Mouse (Mus musculus) CH12.LX (cell line): ENCODE measurements around the gene Pigw. TPM values are rescaled to one million over a fixed set of nuclear protein-coding genes. Genes with fewer than 3 reads are reported as not detected.

Experiments
- DNase-seq: peaks from one replicate; pipeline ENCODE4 v3.0.0-alpha.2; 2013; ENCODE audit errors: extremely low read depth
- H3K27ac ChIP-seq: 2 replicates; pipeline ENCODE4 v1.5.1; 2012; ENCODE audit warnings: low read depth, mild to moderate bottlenecking, control low read depth, moderate library complexity; ENCODE audit not compliant: insufficient read depth
- H3K27me3 ChIP-seq: replicated peaks from 2 replicates; pipeline ENCODE3; 2012; ENCODE audit warnings: inconsistent platforms
- H3K36me3 ChIP-seq, 2 experiments: replicated peaks in 1 of 2; 2 replicates each; pipeline versions ENCODE3 to v1.6.1; 2012; ENCODE audit warnings: inconsistent platforms in 1 of 2, low read length in 1 of 2, mild to moderate bottlenecking in 1 of 2, mixed read lengths in 1 of 2, moderate library complexity in 1 of 2; ENCODE audit not compliant: control insufficient read depth in 1 of 2, insufficient read depth in 1 of 2
- H3K4me1 ChIP-seq, 2 experiments: 2 replicates each; pipeline ENCODE4 v1.6.1; 2012; ENCODE audit warnings: inconsistent platforms in 1 of 2, moderate library complexity in 1 of 2; ENCODE audit not compliant: insufficient read depth in 2 of 2, control insufficient read depth in 1 of 2
- H3K4me2 ChIP-seq: 2 replicates; pipeline ENCODE4 v1.6.1; 2012; ENCODE audit warnings: low read depth, mild to moderate bottlenecking, control low read depth; ENCODE audit not compliant: poor library complexity, insufficient read depth, severe bottlenecking
- H3K4me3 ChIP-seq, 3 experiments: fragments of 150-350 bp in 1 of 3; sonication (generic) in 1 of 3; replicated peaks in 1 of 3; 2 replicates each; pipeline versions ENCODE3 to v1.5.1; 2011 to 2012; ENCODE audit warnings: low read depth in 2 of 3, low read length in 2 of 3, mild to moderate bottlenecking in 2 of 3, moderate library complexity in 2 of 3, control low read depth in 1 of 3, improper control_type of control experiment in 1 of 3, inconsistent platforms in 1 of 3, mixed read lengths in 1 of 3; ENCODE audit not compliant: poor library complexity in 1 of 3
- H3K79me2 ChIP-seq: replicated peaks from 2 replicates; pipeline ENCODE4 v1.6.1; 2012; ENCODE audit warnings: mild to moderate bottlenecking, moderate library complexity; ENCODE audit not compliant: control insufficient read depth, poor library complexity, insufficient read depth, severe bottlenecking; ENCODE audit errors: extremely low read depth
- H3K9ac ChIP-seq: 2 replicates; pipeline ENCODE4 v1.6.1; 2012; ENCODE audit warnings: low read depth, mild to moderate bottlenecking, control low read depth, moderate library complexity; ENCODE audit not compliant: insufficient read depth
- H3K9me3 ChIP-seq: replicated peaks from 2 replicates; pipeline ENCODE3; 2012; ENCODE audit warnings: low read length, inconsistent platforms, mixed read lengths
- BHLHE40 ChIP-seq: IDR thresholded peaks from 2 replicates; pipeline ENCODE4 v1.6.1; 2011; ENCODE audit warnings: mild to moderate bottlenecking, low read depth, low read length, improper control_type of control experiment
- E2F4 ChIP-seq: IDR thresholded peaks from 2 replicates; pipeline ENCODE4 v1.6.1; 2011; ENCODE audit warnings: low read depth, low read length, improper control_type of control experiment; ENCODE audit not compliant: insufficient replicate concordance
- EP300 ChIP-seq: IDR thresholded peaks from 2 replicates; pipeline ENCODE4 v1.6.1; 2011; ENCODE audit warnings: low read length, improper control_type of control experiment
- ETS1 ChIP-seq: conservative IDR thresholded peaks from 2 replicates; pipeline ENCODE4 v1.6.1; 2012; ENCODE audit warnings: low read depth, mild to moderate bottlenecking, inconsistent platforms, low read length, improper control_type of control experiment, moderate library complexity
- MEF2A ChIP-seq: IDR thresholded peaks from 2 replicates; pipeline ENCODE4 v1.6.1; 2014; ENCODE audit warnings: low read depth, mild to moderate bottlenecking, inconsistent platforms, low read length, improper control_type of control experiment, borderline replicate concordance
- MXI1 ChIP-seq: IDR thresholded peaks from 2 replicates; pipeline ENCODE4 v1.6.1; 2011; ENCODE audit warnings: mild to moderate bottlenecking, low read depth, low read length, improper control_type of control experiment
- MYC ChIP-seq: IDR thresholded peaks from 2 replicates; pipeline ENCODE4 v1.6.1; 2011; ENCODE audit warnings: low read depth, mild to moderate bottlenecking, improper control_type of control experiment, low read length
- NRF1 ChIP-seq: IDR thresholded peaks from 2 replicates; pipeline ENCODE4 v1.6.1; 2014; ENCODE audit warnings: low read depth, mild to moderate bottlenecking, inconsistent platforms, low read length, improper control_type of control experiment, moderate library complexity
- PAX5 ChIP-seq: IDR thresholded peaks from 2 replicates; pipeline ENCODE4 v1.6.1; 2012; ENCODE audit warnings: low read length, inconsistent platforms, mixed read lengths
- RAD21 ChIP-seq: IDR thresholded peaks from 2 replicates; pipeline ENCODE4 v1.6.1; 2011; ENCODE audit warnings: low read depth, mild to moderate bottlenecking, low read length, improper control_type of control experiment, moderate library complexity
- RCOR1 ChIP-seq: conservative IDR thresholded peaks from 2 replicates; pipeline ENCODE4 v1.6.1; 2012; ENCODE audit warnings: low read depth, mild to moderate bottlenecking, inconsistent platforms, low read length, improper control_type of control experiment
- SMC3 ChIP-seq: IDR thresholded peaks from 2 replicates; pipeline ENCODE4 v1.6.1; 2011; ENCODE audit warnings: low read depth, low read length, improper control_type of control experiment
- TBP ChIP-seq: conservative IDR thresholded peaks from 2 replicates; pipeline ENCODE4 v1.6.1; 2011; ENCODE audit warnings: low read depth, low read length, improper control_type of control experiment
- TCF12 ChIP-seq: IDR thresholded peaks from 2 replicates; pipeline ENCODE4 v1.6.1; 2014; ENCODE audit warnings: low read depth, mild to moderate bottlenecking, inconsistent platforms, low read length, improper control_type of control experiment
- USF1 ChIP-seq: IDR thresholded peaks from 2 replicates; pipeline ENCODE4 v1.6.1; 2014; ENCODE audit warnings: low read depth, mild to moderate bottlenecking, inconsistent platforms, low read length, improper control_type of control experiment
- USF2 ChIP-seq: conservative IDR thresholded peaks from 2 replicates; pipeline ENCODE4 v1.6.1; 2011; ENCODE audit warnings: low read depth, low read length, improper control_type of control experiment
- ZC3H11A ChIP-seq: IDR thresholded peaks from 2 replicates; pipeline ENCODE4 v1.6.1; 2012; ENCODE audit warnings: low read depth, mild to moderate bottlenecking, inconsistent platforms, low read length, improper control_type of control experiment
- dilution Hi-C: fragments of 300-500 bp; cut with MboI; formaldehyde crosslinking; loops from 2 replicates; pipeline ENCODE4 v1.14.3; 2020; ENCODE audit warnings: low sequenced_read_pairs; ENCODE audit not compliant: extremely low pct_unique_long_range_greater_than_20kb, extremely low pct_ligation_motif_present
- in situ Hi-C: fragments of 300-500 bp; cut with MboI; formaldehyde crosslinking; loops from 3 replicates; pipeline ENCODE4 v1.14.3; 2019; ENCODE audit warnings: low sequenced_read_pairs, low pct_ligation_motif_present, low pct_unique_long_range_greater_than_20kb, mixed read lengths
- polyA plus RNA-seq: library from polyadenylated mRNA; unstranded; fragments of >175 nt; gene quantifications from 2 replicates; pipeline ENCODE4 v1.2.1, GENCODE M21; 2012; ENCODE audit warnings: low read depth; ENCODE audit not compliant: insufficient read length
- total RNA-seq, 2 experiments: library from RNA; depleted of rRNA; stranded (reverse); fragments of 300-350 nt in 1 of 2; fragments of >200 nt in 1 of 2; gene quantifications; 2 replicates each; pipeline ENCODE4 v1.2.3; 2012 to 2014

The Pigw gene
- total and polyA plus RNA-seq, 3 experiments, result 5.7 to 9.2 (median 6.5) TPM

GRCm38 (mm10) chr11:84891705-84892104 is 11.6 kb upstream of the Pigw start:
- in situ Hi-C loops, result no loop called here
- Histone ChIP-seq H3K9ac (no peak overlapping the region), H3K4me2 (no peak overlapping the region)
- no peak for TF ChIP-seq EP300
- TF ChIP-seq, all 38 proteins: peak for 0
- dilution Hi-C loops, result no loop called here
- DNase-seq, result no peak
- Histone ChIP-seq H3K4me1 (no peaks in the 10 kb centered on the region), H3K36me3 (peaks cover 57 to 89% of the 10 kb centered on the region in 2 experiments), H3K4me3 (no peak overlapping the region), H3K79me2 (no peaks in the 10 kb centered on the region), H3K9me3 (no peaks in the 10 kb centered on the region), H3K27me3 (no peaks in the 10 kb centered on the region), H3K27ac (no peak overlapping the region)

DNA sequence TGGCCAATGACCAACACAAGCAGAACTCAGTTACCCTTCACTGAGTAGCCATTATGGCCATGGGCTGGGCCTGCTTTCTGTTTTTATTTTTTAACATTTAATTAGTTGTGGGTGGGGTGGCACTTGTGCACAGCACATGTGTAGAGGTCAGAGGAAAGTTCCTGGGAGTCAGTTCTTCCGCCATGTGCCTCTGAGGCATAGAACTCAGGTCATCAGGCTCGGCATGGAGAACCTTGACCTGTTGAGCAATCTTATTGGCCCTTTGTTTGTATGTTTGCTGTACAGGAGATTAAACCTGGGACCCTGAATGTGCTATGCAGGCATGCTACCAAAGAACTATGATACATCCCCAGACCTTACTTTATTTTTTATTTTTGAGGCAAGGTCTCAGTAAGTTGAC is 9.4 kb upstream of the Pigw start:
- Histone ChIP-seq H3K9me3 (no peaks in the 10 kb centered on the region), H3K36me3 (peaks cover 57 to 88% of the 10 kb centered on the region in 2 experiments), H3K4me2 (no peak overlapping the region), H3K27me3 (no peaks in the 10 kb centered on the region), H3K4me1 (no peaks in the 10 kb centered on the region), H3K4me3 (no peak overlapping the region), H3K9ac (no peak overlapping the region)
- dilution Hi-C loops, result no loop called here
- in situ Hi-C loops, result no loop called here
- no peak for DNase-seq
- no peak for TF ChIP-seq RAD21
- TF ChIP-seq NRF1, result no peak
- TF ChIP-seq SMC3, result no peak
- no peak for TF ChIP-seq USF2
- TF ChIP-seq PAX5, result no peak
- TF ChIP-seq MXI1, result no peak
- no peak for TF ChIP-seq RCOR1
- no peak for TF ChIP-seq E2F4
- no peak for TF ChIP-seq TBP
- TF ChIP-seq MEF2A, result no peak
- TF ChIP-seq MYC, result no peak
- no peak for TF ChIP-seq BHLHE40
- no peak for TF ChIP-seq ETS1
- TF ChIP-seq TCF12, result no peak
- no peak for TF ChIP-seq USF1
- TF ChIP-seq ZC3H11A, result no peak
- TF ChIP-seq, all 38 proteins: peak for 0
- H3K79me2 ChIP-seq, result no peaks in the 10 kb centered on the region
- no peak overlapping the region for H3K27ac ChIP-seq
